Mouse (Mus musculus): ENCODE results near the gene Fis1.

Gene Fis1

GRCm38 (mm10) chr5:136970703-136971102 lies 17.6 kb downstream of the Fis1 start:
- WGBS, result 65% methylated on average over 1 of the region's 1 CpGs

- 80% methylated on average over 8 of the region's 8 CpGs for WGBS
Measured at GRCm38 (mm10) chr5:136973670-136974069, 20.6 kb downstream of the Fis1 start.

GRCm38 (mm10) chr5:136977769-136978168 lies 24.7 kb downstream of the Fis1 start:
- 66% methylated on average over 4 of the region's 4 CpGs for WGBS

- 88% methylated on average over 2 of the region's 2 CpGs for WGBS
Measured at GRCm38 (mm10) chr5:136979762-136980161, 26.7 kb downstream of the Fis1 start.

GRCm38 (mm10) chr5:136980974-136981373 lies 27.9 kb downstream of the Fis1 start:
- WGBS, result 89% methylated on average over 8 of the region's 8 CpGs

GRCm38 (mm10) chr5:136982338-136982930 lies 29.4 kb downstream of the Fis1 start:
- 50% methylated on average over 15 of the region's 16 CpGs for WGBS

- WGBS, result 61% methylated on average over 14 of the region's 14 CpGs
Measured at GRCm38 (mm10) chr5:136984828-136985227, 31.8 kb downstream of the Fis1 start.

- under 1% methylated on average over 26 of the region's 26 CpGs for WGBS
Measured at GRCm38 (mm10) chr5:136986695-136987137, 33.6 kb downstream of the Fis1 start, which contains the start of gene Plod3. Gene Plod3 (plus strand): TSS chr5:136987019.

GRCm38 (mm10) chr5:136987138-136987933 lies 34.3 kb downstream of the Fis1 start:
- WGBS, result 1% methylated on average over 67 of the region's 67 CpGs

GRCm38 (mm10) chr5:136987934-136988271 lies 34.8 kb downstream of the Fis1 start, which contains the start of gene Znhit1:
Gene Znhit1 (minus strand): TSS chr5:136988021.
- WGBS, result 4% methylated on average over 12 of the region's 12 CpGs

- 49% methylated on average over 7 of the region's 7 CpGs for WGBS
Measured at GRCm38 (mm10) chr5:136988420-136988819, 35.3 kb downstream of the Fis1 start.

- 88% methylated on average over 6 of the region's 6 CpGs for WGBS
Measured at GRCm38 (mm10) chr5:136989801-136990200, 36.7 kb downstream of the Fis1 start.

GRCm38 (mm10) chr5:136999449-136999848 lies 46.4 kb downstream of the Fis1 start:
- WGBS, result 79% methylated on average over 5 of the region's 5 CpGs

- WGBS, result 91% methylated on average over 2 of the region's 2 CpGs
Measured at GRCm38 (mm10) chr5:137000612-137001011, 47.5 kb downstream of the Fis1 start.

- WGBS, result 67% methylated on average over 8 of the region's 8 CpGs
Measured at GRCm38 (mm10) chr5:137007276-137007675, 54.2 kb downstream of the Fis1 start.

- 15% methylated on average over 3 of the region's 3 CpGs for WGBS
Measured at GRCm38 (mm10) chr5:137009988-137010387, 56.9 kb downstream of the Fis1 start.

GRCm38 (mm10) chr5:137012401-137012950 lies 59.4 kb downstream of the Fis1 start:
- 62% methylated on average over 15 of the region's 15 CpGs for WGBS

Data from cerebral cortex, adult 2 months (tissue).